Mouse (Mus musculus) liver, adult 2 months (tissue): ENCODE data around the gene Aatk.

ENCODE experiments used
- CTCF ChIP-seq: fragments of 200-500 bp; IDR thresholded peaks from 2 replicates; pipeline ENCODE4 v1.5.1; 2011; ENCODE audit warnings: low read depth, low read length, control low read depth
- POLR2A ChIP-seq: fragments of 200-500 bp; IDR thresholded peaks from 2 replicates; pipeline ENCODE4 v1.6.1; 2011; ENCODE audit warnings: low read length, control low read depth; ENCODE audit not compliant: insufficient read depth; ENCODE audit errors: extremely low read depth

DNA sequence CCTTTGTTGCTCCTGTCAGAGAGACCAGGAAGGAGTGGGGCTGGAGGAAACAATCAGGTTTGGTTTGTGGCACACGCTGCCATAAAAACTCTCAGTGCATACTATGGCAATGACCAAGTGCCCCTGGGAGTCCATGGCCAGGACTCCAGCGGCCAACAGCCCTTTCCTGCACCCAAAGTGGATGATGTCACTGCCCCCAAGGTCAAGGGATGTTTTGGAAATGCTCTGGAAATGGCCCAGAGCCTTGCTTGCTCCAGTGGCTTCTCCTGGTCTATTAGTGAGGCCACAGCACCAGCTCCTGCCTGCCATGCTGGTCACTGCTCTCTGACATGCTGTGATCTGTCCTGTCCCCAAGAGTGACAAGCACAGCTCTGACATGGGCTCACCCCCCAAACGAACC is 29.2 kb upstream of the Aatk start:
- TF ChIP-seq POLR2A (no peak), CTCF (no peak)
